Mouse (Mus musculus) spleen, adult 12 weeks (tissue): ENCODE results near the gene Ndufa13.
A peak's percentile ranks its signal among the peaks of the same experiment; 100 is the strongest.

Source experiments
- DNase-seq: peaks from one replicate; pipeline ENCODE4 v3.0.0; 2022; ENCODE audit warnings: low spot score

Gene Ndufa13

DNA sequence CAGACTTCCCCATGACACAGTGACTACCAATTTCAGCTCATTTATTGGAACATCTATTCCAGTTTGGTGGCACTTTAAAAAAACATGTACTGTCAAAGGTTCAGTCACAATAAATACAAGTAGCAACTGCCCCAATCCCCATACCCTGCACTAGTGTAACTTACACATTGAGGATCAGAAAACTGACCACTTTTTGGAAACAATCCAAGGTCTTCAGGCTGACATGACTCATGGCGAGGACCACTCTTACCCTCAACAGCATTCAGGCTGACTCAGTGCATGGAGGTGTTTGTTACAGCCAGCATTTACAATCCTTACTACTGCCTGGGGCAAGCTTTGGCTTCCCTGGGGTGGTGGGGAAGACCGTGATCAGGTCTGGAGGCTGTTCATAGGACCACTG, 4.7 kb upstream of the Ndufa13 start:
- no peak for DNase-seq

DNA sequence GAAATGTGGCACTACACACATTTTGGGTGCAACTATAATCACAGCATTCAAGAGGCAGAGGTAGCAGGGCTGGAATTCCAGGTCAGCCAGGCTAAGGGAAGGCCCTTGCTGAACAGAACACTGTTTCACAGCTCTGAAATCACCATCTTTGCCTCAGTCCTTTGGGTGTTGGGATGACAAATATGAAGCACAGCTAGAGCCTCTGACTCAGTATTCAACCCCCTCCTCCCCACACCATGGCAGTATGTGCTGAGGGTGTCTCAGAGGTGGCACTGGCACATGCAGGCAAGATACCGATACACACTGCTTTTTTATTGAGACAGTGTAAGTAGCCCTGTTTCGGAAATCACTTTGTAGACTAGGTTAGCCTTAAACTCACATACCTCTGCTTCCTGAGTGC, 3.9 kb upstream of the Ndufa13 start:
- DNase-seq: no peak

DNA sequence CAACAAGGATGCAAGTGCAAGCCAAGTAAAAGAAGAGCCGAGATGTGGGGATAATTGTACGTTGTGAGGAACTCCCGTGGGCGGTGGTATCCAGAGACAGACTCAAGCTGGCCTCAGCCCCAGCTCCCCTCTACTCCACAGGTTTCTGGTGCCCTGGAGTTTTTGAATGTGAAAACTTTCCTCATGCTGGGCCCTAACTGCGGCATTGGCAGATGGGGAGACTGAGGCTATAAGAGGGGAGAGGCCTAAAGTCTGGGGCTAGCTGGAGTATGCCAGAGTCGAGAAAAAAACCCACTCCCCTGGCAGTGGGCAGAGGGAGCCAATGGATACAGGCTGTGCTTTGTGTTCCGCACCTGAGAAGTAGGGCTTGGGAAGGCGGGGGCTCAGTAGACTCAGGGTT, 1.7 kb upstream of the Ndufa13 start:
- DNase-seq: no peak

DNA sequence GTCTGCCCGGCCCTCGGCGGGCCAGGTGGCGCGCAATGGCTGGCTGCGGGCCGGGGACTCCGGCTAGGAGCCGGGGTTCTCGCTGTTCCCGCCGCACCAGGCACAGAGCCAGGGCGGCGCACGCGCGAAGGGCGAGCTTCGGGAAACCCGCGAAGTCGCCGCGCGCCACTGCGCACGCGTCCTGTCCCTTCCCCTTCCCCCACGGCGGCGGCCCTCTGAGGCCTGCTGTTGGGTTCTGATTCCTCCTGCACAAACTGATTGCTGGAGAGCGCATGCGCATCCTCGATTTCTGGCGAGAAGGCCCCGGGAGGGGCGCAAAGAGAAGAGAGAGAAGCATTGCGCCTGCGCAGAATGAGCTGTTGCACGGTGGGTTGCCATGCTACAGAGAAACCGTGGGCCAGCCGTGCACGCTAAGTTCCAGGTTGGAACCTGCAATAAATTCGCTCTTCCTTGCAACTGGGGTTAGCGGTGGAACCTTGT, 745 bp upstream of the Ndufa13 start:
- DNase-seq: peak; percentile 92

DNA sequence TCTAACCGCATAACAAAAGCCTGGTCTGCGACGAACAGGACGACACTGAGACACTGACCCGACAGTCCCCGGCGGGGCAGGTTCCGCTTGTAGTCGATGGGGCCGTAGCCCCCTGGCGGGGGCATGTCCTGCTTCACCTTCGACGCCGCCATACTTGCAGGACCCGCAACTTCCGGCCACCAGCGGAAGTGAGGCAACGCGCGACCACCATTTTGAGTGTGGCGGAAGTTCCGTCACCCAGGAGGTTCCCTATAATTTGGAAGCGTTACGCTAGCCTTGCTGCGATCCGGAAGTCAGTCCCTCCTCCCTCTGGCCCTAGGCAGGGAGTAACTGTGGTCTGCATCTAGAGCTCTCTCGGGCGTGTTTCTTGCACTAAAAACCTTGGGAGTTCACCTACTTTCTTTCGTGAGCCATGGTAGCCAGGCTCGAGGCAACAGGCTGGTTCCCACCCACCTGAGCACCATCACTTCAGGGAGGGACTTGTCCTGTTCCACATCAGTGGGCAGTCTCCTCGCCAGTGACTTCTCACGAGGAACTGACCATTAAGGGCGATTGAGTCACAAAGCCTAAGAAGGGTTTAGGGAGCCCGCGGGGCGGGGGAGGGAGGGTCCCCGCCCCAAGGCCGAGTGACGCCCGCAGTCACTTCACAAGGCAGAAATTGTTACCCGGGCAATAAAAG, 735 bp downstream of the Ndufa13 start:
- DNase-seq: peak; percentile 96

DNA sequence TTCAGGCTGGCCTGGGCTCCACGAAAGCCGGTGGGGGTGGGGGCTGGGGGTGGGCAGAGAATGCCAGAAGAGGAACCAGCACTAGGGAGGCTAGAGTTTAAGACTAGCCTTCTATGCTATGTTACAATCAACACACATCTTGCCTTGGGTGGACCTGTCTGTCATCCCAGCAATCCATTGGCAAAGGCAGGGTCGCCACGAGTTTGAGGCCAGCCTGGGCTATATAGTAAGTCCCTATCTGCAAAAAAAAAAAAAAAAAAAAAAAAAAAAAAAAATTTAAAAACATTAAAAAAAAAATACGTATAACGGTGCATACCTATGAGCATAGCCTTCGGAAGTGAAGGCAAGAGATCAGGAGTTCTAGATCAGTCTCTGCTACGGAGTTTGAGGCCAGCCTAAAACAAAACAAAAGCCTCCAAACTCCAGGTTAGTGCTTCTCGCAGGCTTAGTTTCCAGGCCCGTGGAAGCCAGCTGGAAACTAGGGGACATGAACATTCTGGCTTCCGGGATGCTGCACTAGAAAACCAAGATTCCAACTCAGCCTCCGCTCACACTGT, 1.4 kb downstream of the Ndufa13 start:
- no peak for DNase-seq

DNA sequence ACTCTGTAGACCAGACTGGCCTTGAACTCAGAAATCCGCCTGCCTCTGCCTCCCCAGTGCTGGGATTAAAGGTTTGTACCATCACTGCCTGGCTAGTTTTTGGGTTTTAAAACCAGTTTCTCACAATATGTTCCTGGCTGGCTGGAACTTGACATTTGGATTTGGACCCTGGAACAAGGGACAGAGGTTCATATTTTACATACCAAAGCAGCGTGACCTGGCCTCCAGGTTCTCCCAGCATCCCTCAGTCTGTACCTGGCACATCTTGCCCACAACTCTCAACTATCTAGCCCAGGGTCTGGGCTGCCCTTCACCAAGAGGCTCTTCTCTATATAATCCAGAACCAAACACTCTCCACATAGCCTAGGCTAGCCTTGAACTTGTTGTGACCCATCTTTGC, 2.5 kb downstream of the Ndufa13 start:
- DNase-seq: no peak

DNA sequence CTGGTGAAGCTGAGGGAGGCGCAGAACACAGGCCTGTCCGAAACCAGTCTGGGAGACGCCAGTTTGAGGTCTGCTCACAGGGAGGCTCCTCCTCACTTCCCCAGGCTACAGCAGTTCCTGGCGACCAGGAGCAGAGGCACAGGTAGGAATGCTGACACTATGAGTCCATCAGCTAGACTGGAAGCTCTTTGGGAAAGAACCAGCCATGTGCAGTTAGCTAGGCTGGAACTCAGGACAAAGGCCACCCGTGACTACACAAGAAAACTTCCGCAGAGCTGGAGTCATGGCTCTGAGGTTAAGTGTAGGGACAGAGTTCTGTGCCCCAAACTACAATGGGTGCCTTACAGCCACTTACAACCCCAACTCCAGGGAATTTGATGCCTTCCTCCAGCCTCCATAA, 4.5 kb downstream of the Ndufa13 start:
- DNase-seq: no peak

DNA sequence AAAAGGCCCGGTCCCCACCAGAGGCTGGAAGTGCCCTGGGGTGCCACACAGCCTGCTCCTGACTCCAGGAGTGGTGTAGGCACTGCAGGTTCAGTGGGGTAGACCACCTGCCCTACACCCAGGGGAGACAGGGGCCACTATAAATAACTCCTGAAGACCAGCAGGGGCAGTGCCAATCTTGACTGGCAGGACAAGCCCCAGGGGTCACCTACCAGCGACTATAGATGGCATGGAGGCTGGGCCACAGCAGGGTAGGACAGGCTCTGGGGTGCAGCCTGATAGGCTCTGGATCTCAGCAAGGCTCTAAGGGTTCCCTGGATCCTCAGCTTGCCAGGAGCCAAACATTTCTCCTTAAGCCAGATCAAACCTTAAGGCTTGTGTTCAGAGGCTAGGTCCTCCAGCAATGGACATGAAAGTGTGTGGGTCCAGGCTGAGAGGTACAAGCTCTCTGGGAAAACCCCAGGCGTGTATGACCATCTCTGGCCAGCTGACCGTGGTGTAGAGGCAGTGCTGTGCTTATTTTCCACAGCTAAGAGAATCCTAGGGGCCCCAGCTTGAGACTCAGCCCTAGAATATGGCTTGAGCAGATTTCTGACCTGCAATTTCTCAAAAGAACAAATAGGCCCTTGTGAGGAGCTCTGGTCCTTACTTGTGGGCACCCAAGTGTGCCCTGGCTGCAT, 6.4 kb downstream of the Ndufa13 start:
- DNase-seq: no peak

DNA sequence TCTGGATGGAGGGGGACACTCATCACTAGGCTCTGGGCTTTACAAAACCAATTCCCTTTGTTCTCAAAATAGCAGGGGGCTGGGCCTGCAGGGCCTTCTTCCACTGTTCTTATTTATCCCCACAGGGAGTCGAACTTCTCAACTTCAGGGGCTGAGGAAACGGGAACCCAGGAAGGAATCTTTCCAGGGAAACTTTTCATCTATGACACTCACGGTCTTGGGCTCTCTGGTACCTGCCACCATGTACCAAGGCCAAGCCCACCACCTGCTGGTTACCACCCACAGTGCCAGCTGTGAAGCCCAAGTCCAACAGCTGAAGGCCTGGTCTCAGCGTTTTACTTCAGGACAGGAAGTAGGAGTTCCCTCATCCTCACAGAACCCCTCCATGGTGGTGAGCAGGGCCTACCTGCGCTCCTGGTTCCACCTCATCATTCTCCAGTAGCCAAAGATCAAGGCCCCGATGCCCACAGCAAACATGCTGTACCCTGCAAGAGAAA, 7.5 kb downstream of the Ndufa13 start:
- DNase-seq: no peak

DNA sequence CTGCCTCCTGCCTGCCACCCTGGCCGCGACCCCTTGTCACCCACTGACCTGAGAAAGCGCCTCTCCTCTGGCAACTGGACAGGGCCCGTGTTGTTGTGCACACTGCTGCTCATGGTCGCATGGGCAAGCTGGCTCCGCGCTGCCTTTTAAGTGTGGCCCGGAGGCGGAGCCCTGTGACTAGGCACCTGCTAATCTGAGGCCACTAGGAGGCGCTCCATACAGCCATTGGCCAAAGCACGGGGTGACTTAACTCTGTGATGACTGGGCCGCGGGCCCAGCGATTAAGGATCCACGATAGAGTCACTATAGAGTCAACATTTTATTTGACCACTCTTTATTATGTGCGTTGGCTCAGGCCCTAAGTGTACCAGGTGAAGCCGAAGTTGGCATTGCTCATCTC, 8.5 kb downstream of the Ndufa13 start:
- DNase-seq: no peak

DNA sequence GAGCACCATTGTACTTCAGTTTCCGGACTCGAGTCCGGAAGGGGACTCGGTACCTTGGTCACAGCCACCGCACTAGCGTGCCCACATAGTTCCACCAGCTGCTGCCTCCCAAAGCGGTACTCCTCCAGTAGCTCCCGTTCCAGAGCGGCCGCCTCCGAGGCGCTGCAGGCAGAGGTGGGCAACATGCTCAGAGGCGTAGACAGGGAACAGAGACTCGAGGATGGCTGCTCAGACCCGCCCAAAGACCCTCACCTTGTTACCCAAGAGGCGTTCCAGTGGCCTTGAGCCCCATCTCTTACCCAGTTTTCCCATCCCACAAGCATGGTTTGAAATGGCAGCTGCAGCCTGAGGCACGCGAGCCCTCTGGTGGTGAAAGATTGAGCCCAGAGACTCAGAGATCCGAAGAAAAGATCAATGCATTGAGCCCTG, 11.5 kb downstream of the Ndufa13 start:
- no peak for DNase-seq

DNA sequence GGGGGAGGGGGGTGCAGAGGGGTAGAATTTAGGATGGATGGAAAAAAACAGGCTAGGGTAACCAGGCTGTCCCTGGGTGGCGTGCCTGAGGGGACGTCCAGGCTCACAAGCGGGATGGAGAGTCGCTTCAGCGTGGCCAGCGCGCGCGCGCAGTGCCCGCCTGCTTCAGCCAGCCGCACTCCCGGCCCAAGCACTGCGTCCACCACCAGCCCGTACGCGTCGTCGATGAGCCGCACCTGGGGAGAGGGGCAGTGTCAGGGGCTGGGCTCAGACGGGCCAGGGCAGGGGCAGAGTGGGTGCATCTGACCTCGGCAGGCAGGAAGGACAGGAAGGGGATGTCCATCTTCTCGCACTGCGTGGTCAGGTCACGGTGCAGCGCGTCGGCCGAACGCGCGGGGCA, 13.5 kb downstream of the Ndufa13 start:
- no peak for DNase-seq

DNA sequence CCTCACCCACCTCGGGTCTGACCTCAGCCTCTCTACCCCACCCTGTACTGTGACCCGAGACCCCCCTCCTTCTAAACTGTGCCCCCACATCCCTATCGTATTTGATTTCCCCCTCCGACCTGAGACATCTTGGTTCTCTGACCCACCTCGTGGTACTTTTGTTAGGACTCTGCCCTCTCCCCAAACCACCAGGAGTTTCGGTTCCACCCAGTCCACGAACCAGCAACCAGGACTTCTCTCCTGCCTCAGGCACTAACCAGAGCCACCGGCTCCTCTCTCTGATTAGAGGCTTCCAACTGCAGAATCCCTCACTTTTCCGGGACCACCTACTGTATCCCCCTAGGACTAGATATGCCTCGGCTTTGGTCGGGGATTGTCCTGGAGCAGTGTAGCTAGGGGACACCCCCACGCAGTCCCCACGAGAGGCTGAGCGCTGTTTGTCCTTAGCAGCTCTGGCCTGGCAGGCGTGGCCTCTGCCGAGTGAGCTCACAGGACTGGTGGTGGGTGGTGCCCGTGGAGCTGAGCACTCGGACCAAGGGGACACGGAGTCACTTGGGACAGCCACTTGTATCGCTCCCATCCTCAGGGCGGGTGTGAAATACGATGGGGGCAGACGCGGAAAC, 14.0 kb downstream of the Ndufa13 start:
- no peak for DNase-seq

DNA sequence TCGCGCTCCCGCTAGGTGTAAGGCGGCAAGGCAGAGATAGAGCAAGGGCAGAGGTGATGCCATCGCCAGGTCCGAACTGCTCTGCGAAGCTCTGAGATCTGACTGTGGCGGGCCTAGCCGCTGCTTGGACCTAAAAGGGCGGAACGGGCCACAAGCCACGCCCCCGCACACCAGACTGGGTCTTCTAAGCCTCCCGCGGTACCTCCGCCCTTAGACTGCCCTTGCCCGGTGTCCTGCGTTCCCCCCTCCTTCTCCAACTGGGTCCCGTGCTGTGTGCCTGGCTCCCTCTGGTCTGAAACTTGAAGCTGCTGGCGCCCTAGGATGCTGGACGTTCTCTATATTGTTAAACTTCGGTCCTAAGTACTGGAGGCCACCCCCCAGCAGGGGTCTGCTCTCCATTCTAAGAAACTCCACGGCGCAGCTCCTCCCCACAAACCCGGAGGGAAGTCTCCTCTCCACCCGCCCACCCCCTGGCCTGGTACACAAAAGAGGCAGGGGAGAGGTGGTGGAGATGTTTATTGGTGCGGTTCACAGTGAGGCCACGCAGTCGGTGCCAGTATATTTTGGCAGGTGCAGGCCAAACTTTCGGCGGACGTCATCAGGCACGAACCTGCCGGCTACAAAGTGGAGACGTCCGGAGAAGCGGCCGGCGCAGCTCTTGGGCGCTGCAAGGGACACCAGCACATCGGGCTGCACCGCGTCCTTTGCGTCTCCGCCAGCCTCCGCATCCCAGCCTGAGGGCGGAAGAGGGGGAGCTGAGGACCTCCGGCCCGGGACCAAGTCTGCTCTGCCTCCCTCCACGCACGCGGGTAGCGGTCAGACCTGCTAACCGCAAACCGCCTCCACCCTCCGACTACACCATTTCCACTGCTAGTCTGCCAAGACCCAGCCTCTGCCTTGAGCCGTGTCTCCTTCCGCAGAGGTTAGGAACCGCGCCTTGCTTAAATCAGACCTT, 14.8 kb downstream of the Ndufa13 start, which contains the start of gene Cilp2:
Gene Cilp2, minus strand, starts transcription at position 399 of the 955 bp plus-strand sequence.
- no peak for DNase-seq

DNA sequence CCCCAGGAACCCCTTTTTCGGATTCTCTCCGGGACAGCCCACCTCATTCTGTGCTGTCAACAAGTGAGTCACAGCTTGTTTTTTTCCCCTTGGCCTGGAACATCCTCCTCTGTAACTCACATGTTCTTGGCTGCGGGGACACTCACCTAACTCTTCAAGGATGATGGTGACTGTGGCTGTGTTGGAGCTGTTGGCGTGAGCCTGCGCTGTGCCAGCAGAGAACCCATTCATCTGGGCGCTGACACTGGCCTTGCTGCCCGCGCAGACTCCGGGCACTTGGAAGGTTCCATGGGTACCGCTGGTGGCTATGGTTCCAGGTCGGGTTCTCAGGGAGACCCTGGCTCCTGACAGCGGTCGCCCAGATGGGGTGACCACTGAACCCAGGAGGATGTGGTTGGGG, 18.2 kb downstream of the Ndufa13 start:
- DNase-seq: no peak

DNA sequence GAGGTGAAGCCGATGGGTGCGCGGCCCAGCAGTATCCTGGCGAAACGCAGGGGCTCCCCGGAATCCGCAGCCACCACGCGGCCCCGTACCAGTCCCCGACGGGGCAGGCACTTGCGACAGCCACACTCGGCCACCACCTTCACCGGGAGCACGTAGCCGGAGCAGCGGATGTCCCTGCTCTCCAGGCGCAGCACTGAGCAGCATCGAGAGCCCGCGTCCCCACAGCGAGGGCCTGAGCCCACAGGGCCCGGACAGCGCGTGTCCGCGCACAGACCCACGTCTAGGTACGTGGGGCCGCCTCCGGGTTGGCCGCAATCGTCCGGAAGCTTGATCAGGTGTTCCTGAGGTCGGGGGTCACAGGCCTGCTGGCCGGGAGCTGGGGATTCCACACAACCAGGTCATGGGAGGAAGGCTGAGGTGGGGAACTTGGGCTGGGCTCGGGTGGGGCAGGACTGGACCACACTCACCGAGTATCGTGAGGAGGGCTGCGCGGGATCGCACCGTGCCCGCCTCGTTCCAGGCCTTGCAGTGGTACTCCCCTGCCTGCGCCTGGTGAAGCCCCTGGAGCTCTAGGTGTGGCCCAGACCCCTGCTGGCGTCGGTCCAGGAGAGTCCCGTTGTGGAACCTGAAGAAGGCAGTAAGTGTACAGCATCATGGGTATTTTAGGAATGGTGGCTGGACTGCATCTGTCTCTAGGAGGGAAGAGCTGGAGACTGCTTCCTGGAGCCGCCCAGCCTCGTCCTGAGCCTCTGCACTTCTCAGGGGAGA, 19.3 kb downstream of the Ndufa13 start:
- no peak for DNase-seq

DNA sequence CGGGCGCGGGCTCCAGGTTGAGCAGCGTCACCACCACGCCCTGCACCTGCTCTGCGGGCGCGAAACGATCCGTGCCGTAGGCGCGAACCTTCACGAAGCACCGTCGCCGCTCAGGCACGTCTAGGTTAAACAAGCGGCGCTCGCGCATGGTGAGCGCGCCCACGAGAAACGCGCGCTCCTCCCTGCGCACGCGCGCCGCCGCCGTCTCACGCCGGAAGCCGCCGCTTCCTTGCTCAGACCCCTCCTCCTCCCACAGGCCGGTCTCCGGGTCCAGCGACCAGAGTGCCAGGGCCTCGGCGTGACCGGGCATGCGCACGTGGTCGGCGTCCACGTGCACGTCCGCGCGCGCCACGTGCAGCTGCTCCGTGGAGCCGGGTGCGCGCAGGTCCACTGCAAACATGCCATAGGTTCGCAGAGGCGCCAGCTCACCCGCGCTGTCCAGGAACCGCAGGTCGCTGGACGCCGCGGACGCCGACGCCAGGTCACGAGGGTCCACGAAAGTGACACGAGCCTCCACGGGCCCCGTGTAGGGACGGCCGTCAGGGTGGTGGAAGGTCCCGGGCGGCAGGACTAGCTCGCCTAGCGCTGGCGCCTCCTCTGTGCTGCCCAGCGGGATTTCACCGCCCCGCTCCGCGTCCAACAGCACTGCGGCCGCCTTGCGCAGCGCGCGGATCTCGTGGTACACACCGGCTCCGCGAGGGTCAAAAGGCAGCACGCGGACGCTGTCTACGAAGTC, 20.2 kb downstream of the Ndufa13 start:
- DNase-seq: no peak

DNA sequence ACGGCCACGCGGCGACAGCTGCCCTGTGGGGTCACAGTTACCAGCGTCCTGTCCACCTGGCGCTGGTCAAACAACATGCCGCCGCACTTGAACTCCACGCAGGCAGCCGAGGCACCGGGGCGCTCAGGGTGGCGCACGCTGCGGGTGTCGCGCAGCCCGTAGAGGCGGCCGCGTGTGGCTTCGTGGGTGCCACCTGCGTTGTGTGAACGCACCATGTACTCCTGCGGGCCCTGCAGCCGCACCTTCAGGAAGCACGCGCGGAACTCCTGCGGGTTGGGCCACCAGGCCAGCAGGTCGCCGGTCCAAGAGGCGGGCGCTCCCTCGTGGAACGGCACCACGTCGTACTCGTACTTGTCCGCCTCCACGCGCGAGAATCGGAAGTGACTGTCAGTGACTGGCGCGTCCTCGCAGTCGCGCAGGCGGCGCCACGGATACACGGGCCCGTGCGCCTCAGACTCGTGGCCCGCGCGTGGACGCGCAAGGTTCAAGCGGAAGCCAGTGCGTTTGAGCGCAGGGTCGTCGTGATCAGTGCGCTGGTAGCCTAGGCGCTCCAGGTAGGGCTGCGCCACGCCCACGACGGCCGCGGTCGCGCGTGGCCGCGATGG, 21.0 kb downstream of the Ndufa13 start:
- DNase-seq: no peak

DNA sequence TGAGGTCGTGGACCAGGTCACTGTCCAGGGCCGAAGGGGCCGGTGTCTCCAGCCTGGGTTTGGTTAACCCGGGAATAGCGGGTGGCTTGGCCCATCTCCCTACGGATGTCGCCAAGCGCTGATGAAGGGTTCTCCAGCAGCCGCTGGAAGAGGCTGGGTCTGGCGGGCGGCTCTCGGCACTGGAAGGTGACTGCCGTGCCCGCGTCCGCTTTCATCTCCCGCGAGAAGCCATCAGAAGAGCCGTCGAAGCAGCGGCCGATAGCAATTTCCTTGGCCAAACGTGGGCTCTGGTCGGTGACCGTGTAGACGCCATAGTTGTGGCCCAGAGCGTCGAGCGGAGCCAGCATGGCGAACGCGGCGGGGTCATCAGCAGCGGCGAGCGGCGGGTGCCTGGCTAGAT, 21.5 kb downstream of the Ndufa13 start:
- DNase-seq: no peak
